Mouse (Mus musculus) layer of hippocampus, adult 18-20 months (tissue): Measurements from ENCODE around the gene Slc38a1. TPM values are rescaled to one million over a fixed set of nuclear protein-coding genes. Genes with fewer than 3 reads are reported as not detected.

ENCODE experiments used
- DNase-seq, 2 experiments: peaks; one replicate each; pipeline ENCODE4 v3.0.0; 2022; ENCODE audit warnings: low spot score in 2 of 2
- long read RNA-seq: library from polyadenylated mRNA; stranded (forward); transcript quantifications from one replicate; pipeline ENCODE4 v2.0.0, GENCODE M21; 2021
- total RNA-seq, 2 experiments: library from RNA; stranded (reverse); gene quantifications; 2 replicates each; pipeline ENCODE4 v1.2.3; 2021

The Slc38a1 gene
- total RNA-seq = 10 to 100 TPM; 77.6 to 84.1 TPM
- long read RNA-seq, full-length matches to known transcripts = 26 of 51 reads
- long read RNA-seq, partial matches to known transcripts = 2 of 51 reads
- long read RNA-seq, other reads (novel, unspliced or antisense) = 23 of 51 reads

DNA sequence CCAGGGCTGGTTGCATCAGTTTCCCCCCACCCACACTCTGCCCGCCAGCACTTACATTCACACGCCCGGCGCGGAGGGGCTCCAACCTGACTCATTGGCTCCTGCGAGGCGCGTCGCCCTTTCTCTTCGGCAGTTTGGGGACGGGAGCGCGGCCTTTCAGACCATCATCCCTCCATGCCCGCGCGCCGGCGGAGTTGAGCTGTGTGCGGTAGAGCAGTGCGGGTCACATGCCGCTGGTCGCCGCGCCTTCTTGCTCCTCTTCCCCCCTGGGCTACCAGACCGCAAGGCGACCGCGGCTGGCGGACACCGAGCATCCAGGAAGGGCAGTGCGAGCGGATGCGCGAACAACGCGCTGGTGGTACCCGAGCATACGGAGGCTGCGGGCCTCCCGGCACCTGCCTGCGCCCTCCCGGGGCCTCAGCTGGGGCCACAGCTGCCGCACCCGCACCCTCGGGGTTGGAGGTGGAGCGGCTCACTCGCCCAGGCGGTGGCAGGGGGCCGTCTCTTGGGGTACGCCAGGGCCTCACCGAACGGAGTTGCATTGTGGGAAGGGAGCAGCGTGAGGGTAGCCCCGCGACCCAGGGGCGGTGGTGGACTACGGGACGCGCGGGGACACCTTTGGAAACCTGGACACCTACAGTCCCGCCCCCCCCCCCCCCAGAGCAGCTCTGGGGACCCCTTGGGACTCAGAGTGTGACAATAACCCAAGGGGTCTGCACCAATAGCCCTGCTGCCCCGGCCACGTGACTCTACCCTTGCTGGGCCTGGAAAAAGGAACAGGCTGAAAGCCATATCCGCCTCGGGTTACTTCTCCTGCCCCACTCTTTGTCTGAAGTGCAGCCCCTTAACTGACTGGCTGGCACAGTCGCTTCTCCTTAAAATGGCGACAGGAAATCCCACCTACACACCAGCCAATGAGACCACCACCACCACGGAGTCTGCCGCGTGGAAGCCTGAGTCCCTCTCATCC is at the start of gene Slc38a1:
Gene Slc38a1, minus strand, starts transcription at position 478 of the 970 bp plus-strand sequence.
- peak; percentile 30 to 49 for DNase-seq

DNA sequence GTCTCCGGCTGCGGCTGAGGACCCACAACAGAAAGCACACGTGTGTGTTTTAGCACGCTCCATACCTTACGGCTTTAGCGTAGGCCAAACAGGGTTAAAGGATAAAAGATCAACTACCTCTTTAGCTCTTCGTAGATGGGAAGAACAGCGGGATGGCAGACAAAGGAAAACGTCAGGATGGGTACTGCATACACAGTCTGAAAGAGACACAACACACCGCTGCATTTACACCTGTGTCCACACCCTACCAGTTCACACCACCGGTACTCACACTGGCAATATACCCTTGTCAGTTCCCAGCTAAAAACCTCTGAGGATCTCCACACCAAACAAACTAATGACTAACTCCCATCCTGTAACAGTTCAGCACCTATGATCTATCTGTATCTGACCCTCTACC is 49.7 kb upstream of the Slc38a1 start:
- no peak for DNase-seq

DNA sequence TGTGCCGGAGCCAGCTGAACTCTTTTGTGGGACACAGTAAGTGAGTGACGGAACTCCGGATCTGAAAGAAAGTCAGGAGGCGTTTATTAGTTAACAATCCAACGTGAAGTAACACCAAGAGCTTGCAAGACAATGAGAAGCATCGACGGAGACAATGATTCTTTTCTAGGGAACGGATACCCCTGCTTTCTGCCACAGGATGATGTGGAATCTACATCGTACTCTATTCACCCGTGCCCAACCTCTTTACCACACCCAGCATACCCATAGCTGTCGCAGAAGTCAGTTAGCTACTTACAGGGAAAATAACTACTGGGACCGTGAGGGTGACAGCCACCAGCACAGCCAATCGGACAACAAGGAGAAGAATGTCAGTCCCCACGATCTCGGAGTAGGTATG is 48.7 kb upstream of the Slc38a1 start:
- no peak for DNase-seq

GRCm38 (mm10) chr15:96690829-96691228 is 48.1 kb upstream of the Slc38a1 start:
- no peak for DNase-seq

- DNase-seq = no peak
These were observed 47.2 kb upstream of the Slc38a1 start for GRCm38 (mm10) chr15:96689919-96690318.

- no peak for DNase-seq
These were observed 46.1 kb upstream of the Slc38a1 start for GRCm38 (mm10) chr15:96688784-96689318.

DNA sequence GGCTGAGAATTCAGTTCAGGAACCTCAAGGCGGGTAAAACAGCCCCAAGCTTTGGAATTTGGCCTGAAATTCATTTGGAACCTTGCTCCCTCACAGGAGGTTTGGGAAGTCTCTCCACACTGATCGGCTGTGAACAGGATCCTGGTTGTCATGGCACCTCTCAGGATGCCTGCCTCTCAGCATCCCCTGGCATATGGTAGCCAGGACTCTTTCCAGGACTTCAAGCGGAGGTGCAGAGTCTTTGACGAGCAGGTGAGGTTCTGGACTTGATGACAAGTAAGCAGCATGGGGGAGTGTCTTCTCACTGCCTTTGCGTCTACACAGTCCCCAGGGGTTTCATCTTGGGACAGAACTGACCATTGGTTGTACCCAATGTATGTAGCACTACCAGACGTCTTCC is 45.3 kb upstream of the Slc38a1 start:
- no peak for DNase-seq

GRCm38 (mm10) chr15:96687366-96687765 is 44.7 kb upstream of the Slc38a1 start:
- DNase-seq = no peak

- no peak for DNase-seq
These were observed 43.8 kb upstream of the Slc38a1 start for GRCm38 (mm10) chr15:96686201-96687159.

DNA sequence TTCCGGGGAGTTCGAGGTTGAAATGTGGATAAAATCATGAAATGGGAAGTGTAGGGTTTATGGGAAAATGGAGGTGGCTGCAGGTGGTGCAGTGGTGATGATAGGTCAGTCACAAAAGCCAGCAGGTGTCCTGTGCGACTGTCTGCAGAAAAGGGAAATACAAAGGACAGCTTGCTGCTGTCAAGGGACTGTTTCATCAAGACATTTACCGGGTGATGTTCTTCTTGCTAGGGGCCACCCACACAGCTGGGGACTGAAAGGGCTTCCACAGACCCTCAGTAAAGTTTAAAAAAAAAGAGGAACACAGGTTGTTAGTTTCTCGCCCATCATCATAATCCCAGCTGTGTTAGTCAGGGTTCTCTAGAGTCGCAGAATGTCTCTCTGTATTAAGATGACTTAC is 42.6 kb upstream of the Slc38a1 start:
- DNase-seq = no peak

DNA sequence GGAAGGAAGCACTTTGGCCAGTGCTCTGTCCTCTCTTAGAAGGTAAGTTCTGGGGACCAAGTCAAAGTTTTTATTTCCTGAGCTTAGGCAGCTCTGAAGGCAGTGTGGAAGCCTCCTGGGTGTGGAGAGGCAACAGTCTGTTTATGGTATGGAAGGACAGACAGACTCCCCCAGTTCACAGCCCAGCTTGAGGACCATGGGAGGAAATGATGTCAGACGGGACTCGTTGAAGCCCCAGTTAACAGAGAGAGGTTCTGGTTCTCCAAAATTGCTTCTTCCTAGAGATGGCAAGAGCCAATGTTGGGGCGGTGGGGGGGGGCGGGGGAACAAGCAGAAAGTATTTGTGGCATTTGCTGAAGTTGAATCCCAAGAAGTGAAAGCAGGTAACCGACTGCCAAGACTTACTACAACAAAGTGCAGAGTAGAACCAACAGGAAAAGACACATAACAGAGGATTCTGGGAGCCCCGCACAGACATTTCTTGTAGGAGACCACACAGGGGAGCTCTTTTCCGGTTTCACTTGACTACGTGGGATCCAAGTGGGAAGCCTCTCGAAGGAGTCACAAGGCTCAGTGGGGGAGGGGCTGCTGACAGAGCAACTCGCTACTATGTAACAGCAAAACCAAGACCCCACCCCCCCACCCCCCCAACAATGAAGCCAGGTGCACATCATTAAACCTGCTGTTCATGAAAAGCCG is 41.6 kb upstream of the Slc38a1 start:
- peak in 1 of 2 experiments; percentile 39 for DNase-seq

- no peak for DNase-seq
These were observed 36.4 kb upstream of the Slc38a1 start for GRCm38 (mm10) chr15:96678871-96679773.

GRCm38 (mm10) chr15:96676518-96676917 is 33.8 kb upstream of the Slc38a1 start:
- no peak for DNase-seq

GRCm38 (mm10) chr15:96675744-96676143 is 33.0 kb upstream of the Slc38a1 start:
- no peak for DNase-seq

DNA sequence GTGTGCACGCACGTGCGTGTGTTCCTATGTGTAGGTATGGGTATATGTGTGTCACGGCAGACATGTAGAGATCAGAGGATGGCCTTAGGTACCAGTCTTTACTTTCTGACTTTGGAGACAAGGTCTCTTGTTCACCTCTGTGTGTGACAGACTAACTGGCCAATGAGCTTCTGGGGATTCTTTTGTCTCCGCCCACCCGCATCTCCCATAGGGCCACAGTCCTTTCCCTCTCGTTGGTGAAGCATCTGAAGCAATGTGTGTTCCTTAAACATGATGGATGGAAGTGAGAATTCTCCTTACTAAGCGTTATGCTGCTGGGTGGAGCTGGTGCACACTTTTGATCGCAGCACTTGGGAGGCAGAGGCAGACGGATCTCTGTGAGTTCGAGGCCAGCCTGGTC is 32.3 kb upstream of the Slc38a1 start:
- no peak for DNase-seq

DNA sequence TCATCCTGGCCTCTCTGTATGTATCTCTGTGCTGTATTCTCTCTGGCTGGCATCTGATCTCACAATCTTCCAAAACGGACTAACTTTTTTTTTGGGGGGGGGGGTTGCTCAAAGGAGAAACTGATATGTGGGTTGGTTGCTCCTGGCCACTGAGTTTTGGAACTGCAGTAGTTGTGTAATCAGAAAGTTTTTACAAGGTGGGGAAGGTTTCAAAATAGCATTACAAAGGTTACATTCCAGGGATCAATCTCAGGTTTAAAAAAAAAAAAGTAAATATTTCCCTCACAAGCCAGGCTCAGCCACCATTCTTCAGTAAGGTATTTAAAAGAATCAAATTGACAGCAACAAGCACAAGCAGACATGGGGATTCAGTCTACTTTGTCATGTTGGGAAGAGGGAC is 31.4 kb upstream of the Slc38a1 start:
- no peak for DNase-seq

- no peak for DNase-seq
These were observed 27.0 kb upstream of the Slc38a1 start for GRCm38 (mm10) chr15:96669721-96670120.

- peak; percentile 45 to 81 for DNase-seq
These were observed 23.9 kb upstream of the Slc38a1 start for GRCm38 (mm10) chr15:96666663-96667062.

DNA sequence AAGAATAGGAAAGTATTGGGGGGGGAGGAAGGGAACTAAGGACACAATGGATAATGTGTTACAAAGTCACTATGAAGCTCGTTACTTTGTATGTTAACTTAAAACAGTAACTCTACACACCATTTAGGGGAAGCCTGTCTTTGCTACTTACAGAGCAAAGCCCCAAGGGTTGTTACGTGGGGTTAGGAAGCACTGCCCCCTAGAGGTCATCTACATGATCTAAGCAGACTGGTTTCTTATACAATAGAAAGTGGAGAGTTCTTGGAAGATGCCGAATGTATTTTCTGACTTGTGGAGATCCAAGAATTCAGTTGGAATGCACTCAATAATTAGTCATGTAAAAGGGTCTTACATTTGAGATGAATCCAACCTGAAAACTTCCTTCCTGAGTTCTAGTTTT is 23.2 kb upstream of the Slc38a1 start:
- peak; percentile 58 to 91 for DNase-seq
